10 mouse cellular contexts compared by ENCODE assay signal in the genomic region with DNA sequence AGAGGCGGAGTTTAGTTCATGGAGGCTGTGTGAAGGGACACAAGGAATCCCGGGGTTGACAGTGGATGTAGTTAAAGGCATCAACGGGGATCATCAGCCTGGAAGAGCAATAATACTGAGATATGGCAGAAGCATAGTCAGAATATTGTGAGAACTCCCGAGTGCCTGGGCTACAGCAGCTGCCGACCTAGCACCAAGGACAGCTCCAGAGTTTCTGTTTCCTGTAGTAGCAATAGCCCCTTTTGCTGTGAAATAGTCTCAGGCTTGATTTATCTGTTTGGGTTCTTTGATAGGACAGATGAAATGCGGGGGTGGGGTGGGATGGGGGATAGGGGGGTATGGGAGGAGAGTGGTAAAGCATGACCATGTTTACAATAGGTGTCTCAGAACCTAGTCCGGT.
DNase-seq lines count a peak whose midpoint lies in the region; ATAC-seq lines count a peak whose summit lies in the region.
"Had no signal": no experiment of that assay in that cellular context is flagged by ENCODE, and none has a peak within 500 bp of the region (broad histone marks: within the 10 kb centered on the region; RNA-seq: fewer than 3 reads in every experiment).

No protein-coding gene starts in this region.

- H3K4me1 ChIP-seq in hindbrain, embryonic 11.5 days (replicated peaks; ENCODE audit: control insufficient read depth, insufficient read depth, low read length), result no peaks in the 10 kb centered on the region
- no peaks in the 10 kb centered on the region for H3K4me1 ChIP-seq in hindbrain, embryonic 16.5 days (ENCODE audit: control insufficient read depth, insufficient read depth, low read depth, low read length)
- H3K4me1 ChIP-seq: limb, embryonic 12.5 days had no signal

- DNase-seq in hindbrain, embryonic 11.5 days (ENCODE audit: low spot score), result peak; percentile 51
- DNase-seq in thymus, postnatal 4 days, result peak; percentile 40
- DNase-seq in thymus, postnatal 10 days (ENCODE audit: low spot score in 2 of 2), result no peak
- DNase-seq in embryo, embryonic 11 days, result peak; percentile 71
- DNase-seq in yolk sac, embryonic 10.5 days (ENCODE audit: low spot score), result peak; percentile 21
- no peak for DNase-seq in frontal cortex, postnatal 10 days (ENCODE audit: low spot score in 2 of 2)
- no peak for DNase-seq in c-Kit-positive CD71-positive TER-119-positive erythroid progenitor cells, embryonic 14.5 days (ENCODE audit: low spot score)

- no peaks in the 10 kb centered on the region for H3K27me3 ChIP-seq in hindbrain, embryonic 11.5 days (ENCODE audit: control insufficient read depth, insufficient read depth, low read length)
- H3K27me3 ChIP-seq in hindbrain, embryonic 16.5 days (replicated peaks; ENCODE audit: control insufficient read depth, insufficient read depth, low read length), result no peaks in the 10 kb centered on the region
- H3K27me3 ChIP-seq: limb, embryonic 12.5 days had no signal

- no peak overlapping the region for H3K27ac ChIP-seq in hindbrain, embryonic 11.5 days (ENCODE audit: low read depth, low read length)
- no peak overlapping the region for H3K27ac ChIP-seq in hindbrain, embryonic 16.5 days (ENCODE audit: low read depth, low read length)
- H3K27ac ChIP-seq: hindbrain, postnatal 0 days; limb, embryonic 12.5 days had no signal

- H3K4me3 ChIP-seq in hindbrain, embryonic 11.5 days (ENCODE audit: low read depth, low read length), result no peak overlapping the region
- H3K4me3 ChIP-seq in hindbrain, embryonic 16.5 days (ENCODE audit: low read length), result no peak overlapping the region
- H3K4me3 ChIP-seq: limb, embryonic 12.5 days had no signal

- no peak for ATAC-seq in hindbrain, embryonic 11.5 days (ENCODE audit: low FRiP score)
- ATAC-seq in hindbrain, embryonic 16.5 days, result no peak
- ATAC-seq: hindbrain, postnatal 0 days had no signal

- no peaks in the 10 kb centered on the region for H3K9me3 ChIP-seq in hindbrain, embryonic 11.5 days (ENCODE audit: control insufficient read depth, low read length)
- H3K9me3 ChIP-seq in hindbrain, embryonic 16.5 days (ENCODE audit: control insufficient read depth, low read length), result no peaks in the 10 kb centered on the region
- H3K9me3 ChIP-seq: limb, embryonic 12.5 days had no signal

- no peak overlapping the region for H3K9ac ChIP-seq in hindbrain, embryonic 11.5 days (ENCODE audit: low read depth, low read length)
- H3K9ac ChIP-seq in hindbrain, embryonic 16.5 days (ENCODE audit: low read depth, low read length), result no peak overlapping the region
- H3K9ac ChIP-seq: limb, embryonic 12.5 days had no signal

- H3K4me2 ChIP-seq in hindbrain, embryonic 11.5 days (replicated peaks; ENCODE audit: low read depth, low read length), result no peak overlapping the region
- no peak overlapping the region for H3K4me2 ChIP-seq in hindbrain, embryonic 16.5 days (ENCODE audit: low read length)
- H3K4me2 ChIP-seq: limb, embryonic 12.5 days had no signal

- WGBS in hindbrain, embryonic 11.5 days, result 53% methylated on average over 7 of the region's 7 CpGs
- 49% methylated on average over 7 of the region's 7 CpGs for WGBS in hindbrain, embryonic 16.5 days

- no peaks in the 10 kb centered on the region for H3K36me3 ChIP-seq in hindbrain, embryonic 11.5 days (ENCODE audit: control insufficient read depth, insufficient read depth, low read length)
- H3K36me3 ChIP-seq in hindbrain, embryonic 16.5 days (ENCODE audit: control insufficient read depth, insufficient read depth, low read length), result no peaks in the 10 kb centered on the region
- H3K36me3 ChIP-seq: limb, embryonic 12.5 days had no signal

Comparison
In these comparisons a context has a peak if more than half of its experiments do, and no peak if none do; other contexts are left out.
1. DNase-seq: peak in hindbrain, embryonic 11.5 days (single experiment), thymus, postnatal 4 days (single experiment), embryo, embryonic 11 days (single experiment) and yolk sac, embryonic 10.5 days (single experiment); none in thymus, postnatal 10 days (0 of 2), frontal cortex, postnatal 10 days (0 of 2) and c-Kit-positive CD71-positive TER-119-positive erythroid progenitor cells, embryonic 14.5 days (single experiment).